Mouse (Mus musculus) gastrocnemius, adult 8-10 months (tissue): ENCODE measurements at regions not wholly inside any gene's neighbourhood (a gene's known extent, or its start where the extent isn't known, plus 50 kb on each side); places are given as distances from the start of the nearest gene placed in this dataset.
A peak's percentile ranks its signal among the peaks of the same experiment; 100 is the strongest.

Experiments used
- DNase-seq, 2 experiments: peaks; one replicate each; pipeline ENCODE4 v3.0.0; 2022; ENCODE audit warnings: low spot score in 2 of 2

DNA sequence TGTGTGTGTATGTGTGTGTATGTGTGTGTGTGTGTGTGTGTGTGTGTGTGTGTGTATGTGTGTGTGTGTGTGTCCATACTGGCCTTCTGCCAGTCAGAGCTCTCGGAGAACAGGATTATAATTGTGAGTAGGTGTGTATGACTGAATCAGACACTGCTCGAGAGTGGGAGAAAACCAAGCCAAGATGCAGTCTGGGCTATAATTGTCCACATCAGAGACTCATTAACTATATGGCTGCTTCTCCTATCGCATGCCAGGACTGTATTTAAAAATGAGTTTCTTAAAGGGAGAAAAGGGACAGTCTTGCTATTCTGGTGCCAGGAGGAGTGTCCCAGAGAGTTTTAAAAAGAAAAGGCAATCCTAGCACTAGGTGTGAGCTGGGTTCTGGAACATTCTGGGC, 58.7 kb upstream of the Adpgk start:
- no peak for DNase-seq

GRCm38 (mm10) chr9:59231947-59232346, 59.4 kb upstream of the Adpgk start:
- no peak for DNase-seq

DNA sequence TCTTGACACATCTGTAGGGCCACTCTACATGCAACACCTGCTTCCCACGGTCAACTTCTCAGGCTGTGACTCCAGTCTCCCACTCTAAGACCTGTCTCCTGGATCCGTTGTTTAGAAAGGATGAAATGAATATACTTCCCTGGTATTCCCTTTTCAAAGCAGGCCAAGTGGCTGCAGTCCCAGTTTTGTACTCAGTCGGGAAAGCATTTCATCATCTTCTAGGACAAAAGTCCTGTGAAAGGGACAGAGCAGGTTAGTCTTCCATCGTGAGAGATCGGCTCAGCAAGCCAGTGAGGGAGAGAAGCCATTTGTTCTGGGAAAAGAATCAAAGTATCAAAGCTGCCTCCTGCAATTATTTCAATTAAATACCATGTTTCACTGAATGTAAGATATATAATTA, 60.2 kb upstream of the Adpgk start:
- DNase-seq, result no peak

DNA sequence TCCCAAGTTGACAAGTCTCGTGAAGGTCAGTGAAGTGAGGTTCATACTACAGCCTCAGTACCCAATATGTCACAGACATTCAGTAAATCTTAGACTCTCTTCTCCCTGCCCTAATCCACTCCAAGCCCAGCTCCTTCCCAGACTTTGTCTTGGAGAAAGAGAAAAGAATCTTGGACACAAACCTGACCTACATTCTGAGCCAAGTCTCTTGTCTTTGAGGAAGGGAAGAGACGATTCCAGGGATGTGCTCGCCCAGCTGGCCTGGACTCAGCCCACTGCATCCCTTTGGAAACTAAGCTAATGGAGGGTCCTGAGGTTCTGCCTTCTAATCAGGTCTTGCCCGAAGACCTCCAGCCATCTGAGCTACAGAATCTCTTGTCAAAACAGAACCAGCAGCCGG, 61.2 kb upstream of the Adpgk start:
- DNase-seq, result no peak

DNA sequence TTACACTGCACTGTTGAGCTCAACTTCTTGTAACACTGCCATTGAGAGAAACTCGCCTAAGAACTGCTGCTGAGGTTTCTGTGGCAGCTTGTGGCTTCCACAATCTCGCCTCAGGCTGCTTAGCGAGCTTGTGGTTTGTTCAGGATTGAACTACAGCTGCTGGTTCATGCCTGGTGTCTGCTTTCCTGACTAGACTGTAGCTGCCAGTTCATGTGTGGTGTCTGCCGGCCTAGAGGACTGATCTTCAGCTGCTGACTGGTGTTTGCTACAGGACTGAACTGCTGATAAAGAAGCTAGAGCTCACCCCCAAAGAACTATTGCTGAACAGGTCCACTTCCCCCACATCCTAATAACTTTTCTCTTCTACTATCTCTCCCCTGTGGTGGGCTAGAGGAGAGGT, 63.4 kb upstream of the Adpgk start:
- no peak for DNase-seq

DNA sequence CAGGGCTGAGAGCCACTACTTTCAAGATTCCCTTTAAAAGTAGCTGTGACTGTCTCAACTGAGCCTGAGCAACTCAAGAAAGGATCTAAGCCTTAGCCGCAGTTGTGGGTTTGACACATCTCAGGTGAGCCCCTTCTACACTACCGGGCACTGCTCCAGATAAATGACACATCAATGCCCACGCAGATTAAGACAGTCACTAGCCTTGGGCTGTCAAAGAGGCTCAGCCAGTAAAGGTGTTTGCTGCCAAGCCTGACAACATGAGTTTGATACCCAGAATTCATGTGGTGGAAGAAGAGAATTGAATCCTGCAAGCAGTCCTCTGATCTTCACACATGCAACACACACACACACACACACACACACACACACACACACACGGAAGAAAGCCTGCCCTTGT, 65.0 kb upstream of the Adpgk start:
- DNase-seq, result no peak

DNA sequence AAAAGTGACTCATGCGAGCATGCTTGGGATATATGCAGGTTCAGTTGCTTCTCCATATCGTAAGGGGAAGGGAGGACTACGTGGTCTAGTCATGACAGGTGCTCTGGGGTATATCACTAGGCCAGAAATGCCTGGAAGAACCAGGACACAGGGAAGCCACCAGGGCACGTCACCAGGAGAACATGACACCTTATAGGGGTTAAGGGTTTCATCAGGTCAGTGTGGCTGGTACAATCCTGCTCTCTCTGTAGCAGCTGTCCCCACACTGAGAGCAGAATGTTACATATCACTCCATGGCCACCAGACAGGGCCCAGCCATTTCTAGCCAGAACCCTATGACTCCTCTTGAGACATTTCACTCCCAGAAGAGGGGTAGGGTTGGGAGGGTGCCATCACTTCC, 72.1 kb upstream of the Adpgk start:
- peak; percentile 29 to 72 for DNase-seq

GRCm38 (mm10) chr9:59202654-59203514, 88.5 kb upstream of the Adpgk start:
- no peak for DNase-seq

- DNase-seq, result no peak
Observed at GRCm38 (mm10) chr9:59199495-59200196, 91.7 kb upstream of the Adpgk start.

GRCm38 (mm10) chr9:59198221-59198875, 93.0 kb upstream of the Adpgk start:
- DNase-seq, result no peak

GRCm38 (mm10) chr9:59197506-59197905, 93.9 kb upstream of the Adpgk start:
- DNase-seq, result no peak

- no peak for DNase-seq
Observed at GRCm38 (mm10) chr9:59193971-59194370, 97.4 kb upstream of the Adpgk start.

- peak; percentile 65 to 81 for DNase-seq
Observed at GRCm38 (mm10) chr9:59189141-59189540, 102.2 kb upstream of the Adpgk start.

GRCm38 (mm10) chr9:59188411-59188810, 102.9 kb upstream of the Adpgk start:
- DNase-seq, result no peak

DNA sequence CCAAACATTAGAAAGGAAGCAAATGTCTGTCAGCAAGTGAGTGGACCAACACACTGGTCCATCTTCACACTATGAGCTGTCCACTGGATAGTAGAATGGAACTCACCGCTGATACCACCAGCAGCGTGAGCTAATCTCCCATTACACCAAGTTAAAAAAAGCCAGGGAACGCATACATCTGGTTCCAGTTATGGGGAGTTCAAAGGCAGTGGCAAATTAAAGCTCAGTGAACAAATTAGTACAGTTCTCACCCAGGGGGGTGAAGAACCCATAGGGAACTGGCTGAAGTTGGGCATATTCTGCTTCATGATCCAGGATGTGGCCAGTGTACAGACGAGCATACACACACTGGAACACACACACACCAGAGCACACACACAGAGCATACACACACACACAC, 105.0 kb upstream of the Adpgk start:
- no peak for DNase-seq

DNA sequence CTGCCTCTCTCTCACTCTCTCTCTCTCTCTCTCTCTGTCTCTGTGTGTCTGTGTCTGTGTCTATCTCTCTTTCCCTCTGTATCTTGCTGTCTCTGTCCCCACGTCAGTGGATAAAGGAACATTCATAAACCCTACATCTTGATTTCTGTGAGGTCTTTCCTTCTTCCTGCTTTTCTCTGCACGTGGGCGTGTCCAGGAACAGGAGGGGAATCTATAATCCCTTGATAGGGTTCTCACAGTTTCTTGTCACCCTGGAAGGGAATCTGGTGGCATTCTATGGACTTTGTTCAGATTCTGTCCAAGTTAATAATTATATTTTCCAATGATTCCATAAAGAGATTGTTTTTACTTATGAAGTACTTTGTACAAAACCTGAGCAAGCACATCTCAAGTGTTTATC, 107.3 kb upstream of the Adpgk start:
- DNase-seq, result no peak

DNA sequence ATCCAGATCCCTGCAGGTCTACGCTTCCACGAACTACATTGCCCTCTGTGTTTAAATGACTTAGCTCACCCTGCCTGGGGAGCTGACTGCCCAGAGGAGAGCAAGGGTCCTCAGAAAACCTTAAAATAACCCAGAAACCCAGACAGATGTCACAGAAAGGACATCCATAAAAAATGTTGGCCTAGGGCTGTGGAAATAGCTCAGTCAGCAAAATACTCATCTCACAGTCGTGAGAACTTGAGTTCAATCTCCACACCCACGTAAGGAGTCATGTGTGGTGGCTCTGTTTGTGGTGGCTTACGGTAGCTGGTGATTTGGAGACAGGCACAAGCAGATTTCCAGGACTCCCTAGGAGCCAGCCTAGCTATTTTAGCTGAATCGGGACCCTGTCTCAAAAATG, 108.5 kb upstream of the Adpgk start:
- no peak for DNase-seq

DNA sequence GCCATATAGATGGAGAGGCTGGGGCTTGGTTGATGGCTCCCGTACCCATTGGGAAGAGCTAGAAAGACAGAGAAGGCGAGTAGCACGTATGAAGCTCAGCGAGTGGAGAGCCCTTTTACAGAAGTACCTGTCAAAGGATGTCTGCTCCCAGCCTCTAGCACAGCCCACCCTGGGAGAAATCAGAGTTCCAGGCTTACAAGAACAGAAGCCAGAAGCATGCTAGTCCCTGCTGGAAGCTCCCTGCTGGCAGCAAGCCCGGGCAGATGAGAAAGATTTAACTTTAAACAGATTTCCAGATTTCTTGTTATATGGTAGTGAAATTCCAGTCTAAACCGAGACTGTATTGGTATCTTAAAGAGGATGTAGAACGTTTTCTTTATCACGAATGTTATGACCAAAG, 108.9 kb upstream of the Adpgk start:
- DNase-seq, result no peak

- no peak for DNase-seq
Observed at GRCm38 (mm10) chr9:59171576-59171975, 119.8 kb upstream of the Adpgk start.

- DNase-seq, result no peak
Observed at GRCm38 (mm10) chr9:59163390-59163976, 127.2 kb upstream of the Neo1 start.

DNA sequence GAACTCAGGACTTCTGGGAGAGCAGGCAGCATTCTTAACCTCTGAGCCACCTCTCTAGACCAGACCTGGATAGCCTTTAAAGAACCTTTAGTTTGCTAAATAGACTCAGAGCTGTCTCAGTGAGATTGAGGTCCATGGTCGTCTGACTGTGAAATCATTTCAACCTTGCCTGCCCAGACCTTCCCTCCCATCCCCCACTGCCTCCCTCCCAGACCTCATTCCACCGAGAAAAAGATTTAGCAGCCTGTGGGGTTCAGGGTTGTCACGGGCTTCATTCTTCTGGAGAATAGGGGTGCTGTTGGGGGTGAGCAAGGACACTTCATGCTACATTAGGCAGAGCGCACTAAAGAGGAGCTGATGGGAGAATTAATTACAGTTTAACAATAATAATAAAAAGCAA, 126.7 kb upstream of the Neo1 start:
- DNase-seq, result no peak

DNA sequence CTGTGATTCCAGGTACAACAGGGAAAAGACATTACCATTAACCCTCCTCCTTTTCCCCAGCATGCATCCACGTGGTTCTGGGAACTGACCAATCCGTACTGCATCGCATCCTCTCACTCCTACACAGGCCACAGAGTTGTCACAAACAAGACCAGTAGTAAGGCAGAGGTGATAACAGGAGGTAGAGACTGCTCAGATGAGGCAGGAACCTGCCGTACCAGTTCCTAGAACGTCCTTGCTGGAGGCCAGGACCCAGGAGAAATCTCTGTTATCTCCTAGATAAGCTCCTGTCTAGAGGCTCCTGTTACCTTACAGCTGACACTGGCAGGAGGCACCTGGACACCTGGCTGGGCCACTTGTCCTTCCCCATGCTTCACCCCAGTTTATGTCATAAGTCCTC, 121.4 kb upstream of the Neo1 start:
- DNase-seq, result no peak
